Mouse (Mus musculus) erythroblast, embryonic 14.5 days (primary cell): ENCODE measurements around the gene Gm12355.

Experiments used
- GATA1 ChIP-seq: IDR thresholded peaks from 2 replicates; pipeline ENCODE4 v1.6.1; 2012; ENCODE audit warnings: low read length, inconsistent platforms, mixed read lengths
- TAL1 ChIP-seq: IDR thresholded peaks from 3 replicates; pipeline ENCODE4 v1.6.1; 2012; ENCODE audit warnings: low read length, inconsistent platforms, mixed read lengths

DNA sequence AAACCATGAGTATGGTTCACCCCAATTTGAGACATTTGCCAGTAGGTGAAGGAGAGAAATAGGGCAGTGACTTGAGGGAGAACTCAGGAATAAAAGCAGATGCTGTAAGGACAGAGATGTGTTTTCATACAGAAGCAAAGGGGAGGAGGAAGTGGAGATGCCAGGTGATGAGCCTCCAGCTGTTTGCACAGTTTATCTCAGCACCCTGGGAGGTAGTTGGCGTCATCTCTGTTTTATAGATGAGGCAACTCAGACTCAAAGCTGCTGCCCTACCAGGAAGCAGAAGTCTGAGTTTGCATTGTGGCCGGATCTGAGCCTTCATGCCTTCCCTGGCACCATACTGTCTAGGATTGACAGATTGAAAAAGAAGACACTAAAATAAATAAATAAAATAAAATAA, 43.5 kb upstream of the Gm12355 start:
- no peak for TF ChIP-seq GATA1
- TF ChIP-seq TAL1 = no peak
